Mouse (Mus musculus) kidney, postnatal 0 days (tissue): ENCODE results near the gene Thap12. TPM values are rescaled to one million over a fixed set of nuclear protein-coding genes. Genes with fewer than 3 reads are reported as not detected.

Source experiments
- ATAC-seq: fragments of 200-750 bp; cut with Nextera tagmentation; replicated peaks from 2 replicates; pipeline ENCODE4 v1.8.0; 2017; ENCODE audit warnings: low read depth, moderate number of reproducible peaks, moderate TSS enrichment, moderate library complexity; ENCODE audit not compliant: low FRiP score
- DNase-seq: peaks from one replicate; pipeline ENCODE4 v3.0.0-alpha.2; 2016; ENCODE audit warnings: low spot score
- H3K27ac ChIP-seq: fragments of 300-500 bp; sonication (generic); 2 replicates; pipeline ENCODE4 v1.5.1; 2014; ENCODE audit warnings: mild to moderate bottlenecking
- H3K27me3 ChIP-seq: fragments of 300-500 bp; sonication (generic); 2 replicates; pipeline ENCODE4 v1.6.1; 2014; ENCODE audit warnings: low read length, mixed read lengths; ENCODE audit not compliant: insufficient read depth
- H3K36me3 ChIP-seq: fragments of 300-500 bp; sonication (generic); 2 replicates; pipeline ENCODE4 v1.6.1; 2014; ENCODE audit warnings: low read length, mixed read lengths; ENCODE audit not compliant: insufficient read depth
- H3K4me1 ChIP-seq: fragments of 300-500 bp; sonication (generic); replicated peaks from 2 replicates; pipeline ENCODE4 v1.6.1; 2014; ENCODE audit warnings: antibody characterized with exemption, low read length, mixed read lengths; ENCODE audit not compliant: insufficient read depth
- H3K4me2 ChIP-seq: fragments of 300-500 bp; sonication (generic); 2 replicates; pipeline ENCODE4 v1.6.1; 2014; ENCODE audit warnings: mild to moderate bottlenecking, low read length, moderate library complexity, mixed read lengths
- H3K4me3 ChIP-seq: fragments of 300-500 bp; sonication (generic); replicated peaks from 2 replicates; pipeline ENCODE4 v1.5.1; 2014; ENCODE audit warnings: low read depth, low read length
- H3K9ac ChIP-seq: fragments of 300-500 bp; sonication (generic); 2 replicates; pipeline ENCODE4 v1.6.1; 2014; ENCODE audit warnings: low read depth, low read length
- H3K9me3 ChIP-seq: fragments of 300-500 bp; sonication (generic); replicated peaks from 2 replicates; pipeline ENCODE4 v1.6.1; 2016; ENCODE audit warnings: low read length, inconsistent platforms, mixed read lengths
- CTCF ChIP-seq: IDR thresholded peaks from 2 replicates; pipeline ENCODE4 v1.5.1; 2016; ENCODE audit warnings: antibody characterized with exemption, low read depth, mild to moderate bottlenecking, moderate library complexity
- WGBS: fragments of 180-500 bp; shearing (Covaris S2); extraction: QIAGEN DNeasy Blood & Tissue Kit; methylation state at CpG from one replicate; pipeline ENCODE4 v1.1.7; 2014; 5-methylcytosine and 5-hydroxymethylcytosine counted together
- polyA plus RNA-seq: library from polyadenylated mRNA; unstranded; fragments of >200 nt; fragmentation: Nextera tagmentation; extraction: Ambion mirVana; gene quantifications from 2 replicates; pipeline ENCODE4 v1.2.1, GENCODE M21; 2015

The Thap12 gene
- polyA plus RNA-seq, 1 experiment from 2014 or later: 45.5 TPM

- no peak for TF ChIP-seq CTCF
- ATAC-seq: no peak
These were observed 57.2 kb downstream of the Thap12 start for GRCm38 (mm10) chr7:98760126-98760525.

GRCm38 (mm10) chr7:98763911-98764310, 61.0 kb downstream of the Thap12 start:
- 37% methylated on average over 10 of the region's 10 CpGs for WGBS

More at GRCm38 (mm10) chr7:98760126-98760525, 57.2 kb downstream of the Thap12 start:
- Histone ChIP-seq H3K9me3 (no peaks in the 10 kb centered on the region), H3K4me2 (no peak overlapping the region), H3K27ac (no peak overlapping the region), H3K36me3 (no peaks in the 10 kb centered on the region), H3K9ac (no peak overlapping the region), H3K4me3 (no peak overlapping the region), H3K27me3 (peaks cover 9% of the 10 kb centered on the region), H3K4me1 (no peaks in the 10 kb centered on the region)
- WGBS: 84% methylated on average over 5 of the region's 5 CpGs
- no peak for DNase-seq

GRCm38 (mm10) chr7:98767261-98767660, 64.4 kb downstream of the Thap12 start:
- DNase-seq: no peak
- WGBS: 46% methylated on average over 6 of the region's 6 CpGs
- Histone ChIP-seq H3K27me3 (0 out of 2 replicates have a peak, but pooled peaks cover 5% of the 10 kb centered on the region), H3K4me2 (no peak overlapping the region), H3K4me1 (peaks cover 8% of the 10 kb centered on the region; the same call in 1 of the 2 replicates), H3K9ac (no peak overlapping the region), H3K4me3 (no peak overlapping the region), H3K36me3 (no peaks in the 10 kb centered on the region), H3K27ac (no peak overlapping the region), H3K9me3 (no peaks in the 10 kb centered on the region)
- TF ChIP-seq CTCF: no peak
- ATAC-seq: no peak

More at GRCm38 (mm10) chr7:98763911-98764310, 61.0 kb downstream of the Thap12 start:
- Histone ChIP-seq H3K9me3 (no peaks in the 10 kb centered on the region), H3K27me3 (0 out of 2 replicates have a peak, but pooled peaks cover 7% of the 10 kb centered on the region), H3K4me1 (0 out of 2 replicates have a peak, but pooled peaks cover 4% of the 10 kb centered on the region), H3K9ac (no peak overlapping the region), H3K4me3 (no peak overlapping the region), H3K4me2 (no peak overlapping the region), H3K36me3 (no peaks in the 10 kb centered on the region), H3K27ac (no peak overlapping the region)
- peak; percentile 62; the same call in 1 of the 2 replicates for ATAC-seq
- DNase-seq: peak; percentile 63
- TF ChIP-seq CTCF: no peak

Other genes with a start within 250 kb of the Thap12 start
- gene Lrrc32, start 213.8 kb upstream of the Thap12 start, polyA plus RNA-seq: 13.8 and 15.1 TPM in 2 replicates
- gene Emsy, start 46.3 kb upstream of the Thap12 start, polyA plus RNA-seq: 14.1 and 17.3 TPM in 2 replicates
- 41.5 and 46.9 TPM in 2 replicates for gene Wnt11, start 132.0 kb downstream of the Thap12 start, polyA plus RNA-seq